Mouse (Mus musculus): ENCODE results near the gene Zfp219.

The Zfp219 gene

GRCm38 (mm10) chr14:51997483-51997882, 23.1 kb downstream of the Zfp219 start:
- DNase-seq (ENCODE audit: low spot score in 2 of 2): no peak

GRCm38 (mm10) chr14:51996866-51997265, 23.7 kb downstream of the Zfp219 start:
- no peak for DNase-seq (ENCODE audit: low spot score in 2 of 2)

- DNase-seq (ENCODE audit: low spot score in 2 of 2): no peak
Observed at GRCm38 (mm10) chr14:51996231-51996841, 24.2 kb downstream of the Zfp219 start.

- DNase-seq (ENCODE audit: low spot score in 2 of 2): no peak
Observed at GRCm38 (mm10) chr14:51995219-51995871, 25.2 kb downstream of the Zfp219 start.

GRCm38 (mm10) chr14:51994453-51994852, 26.1 kb downstream of the Zfp219 start:
- no peak for DNase-seq (ENCODE audit: low spot score in 2 of 2)

- DNase-seq (ENCODE audit: low spot score in 2 of 2): no peak
Observed at GRCm38 (mm10) chr14:51989461-51989970, 31.0 kb downstream of the Zfp219 start.

- DNase-seq (ENCODE audit: low spot score in 2 of 2): no peak
Observed at GRCm38 (mm10) chr14:51988731-51989130, 31.8 kb downstream of the Zfp219 start.

- no peak for DNase-seq (ENCODE audit: low spot score in 2 of 2)
Observed at GRCm38 (mm10) chr14:51987177-51987576, 33.4 kb downstream of the Zfp219 start.

- DNase-seq (ENCODE audit: low spot score in 2 of 2): no peak
Observed at GRCm38 (mm10) chr14:51986153-51986505, 34.4 kb downstream of the Zfp219 start.

- DNase-seq (ENCODE audit: low spot score in 2 of 2): peak; percentile 54 to 85
Observed at GRCm38 (mm10) chr14:51985301-51986152, 35.0 kb downstream of the Zfp219 start.

GRCm38 (mm10) chr14:51984247-51985231, 36.0 kb downstream of the Zfp219 start, which contains the start of gene Arhgef40:
Gene Arhgef40 (plus strand): TSS chr14:51984719.
- DNase-seq (ENCODE audit: low spot score in 2 of 2): peak; percentile 58 to 72

GRCm38 (mm10) chr14:51983855-51984246, 36.7 kb downstream of the Zfp219 start:
- no peak for DNase-seq (ENCODE audit: low spot score in 2 of 2)

GRCm38 (mm10) chr14:51983251-51983650, 37.3 kb downstream of the Zfp219 start:
- DNase-seq (ENCODE audit: low spot score in 2 of 2): no peak

GRCm38 (mm10) chr14:51979252-51979651, 41.3 kb downstream of the Zfp219 start:
- no peak for DNase-seq (ENCODE audit: low spot score in 2 of 2)

GRCm38 (mm10) chr14:51967400-51967799, 53.1 kb downstream of the Zfp219 start:
- no peak for DNase-seq (ENCODE audit: low spot score in 2 of 2)

- peak in 1 of 2 experiments; percentile 15 for DNase-seq (ENCODE audit: low spot score in 2 of 2)
Observed at GRCm38 (mm10) chr14:51960316-51960715, 60.2 kb downstream of the Zfp219 start.
